9 mouse cellular contexts compared by ENCODE assay signal in genomic region chr12:54697791-54698250, GRCm38 (mm10). TPM values are rescaled to one million over a fixed set of nuclear protein-coding genes. Genes with fewer than 3 reads are reported as not detected.
DNase-seq lines count a peak whose midpoint lies in the region; ATAC-seq and TF ChIP-seq lines count a peak whose summit lies in the region.
"Had no signal": no experiment of that assay in that cellular context is flagged by ENCODE, and none has a peak within 500 bp of the region (broad histone marks: within the 10 kb centered on the region; RNA-seq: fewer than 3 reads in every experiment).

No protein-coding gene starts in this region.

- no peaks in the 10 kb centered on the region for H3K4me1 ChIP-seq in hindbrain, embryonic 11.5 days (replicated peaks; ENCODE audit: control insufficient read depth, insufficient read depth, low read length)
- H3K4me1 ChIP-seq in hindbrain, postnatal 0 days (ENCODE audit: insufficient read depth, low read length) = no peaks in the 10 kb centered on the region; the same call in 1 of the 2 replicates
- peaks cover 18% of the 10 kb centered on the region for H3K4me1 ChIP-seq in hindbrain, embryonic 15.5 days (replicated peaks)

- TF ChIP-seq CTCF in hindbrain, postnatal 0 days (IDR thresholded peaks at IDR 0.05; ENCODE audit: low read depth) = no peak

- H3K9ac ChIP-seq in hindbrain, embryonic 11.5 days (ENCODE audit: low read depth, low read length) = no peak overlapping the region
- H3K9ac ChIP-seq in hindbrain, postnatal 0 days (replicated peaks; ENCODE audit: low read length) = no peak overlapping the region
- no peak overlapping the region for H3K9ac ChIP-seq in hindbrain, embryonic 15.5 days

- H3K9me3 ChIP-seq in hindbrain, embryonic 11.5 days (ENCODE audit: control insufficient read depth, low read length) = no peaks in the 10 kb centered on the region
- no peaks in the 10 kb centered on the region for H3K9me3 ChIP-seq in hindbrain, postnatal 0 days (ENCODE audit: low read length)
- H3K9me3 ChIP-seq in hindbrain, embryonic 15.5 days = no peaks in the 10 kb centered on the region
- H3K9me3 ChIP-seq: megakaryocyte, embryonic 14.5 days had no signal

- no peaks in the 10 kb centered on the region for H3K27me3 ChIP-seq in hindbrain, embryonic 11.5 days (ENCODE audit: control insufficient read depth, insufficient read depth, low read length)
- no peaks in the 10 kb centered on the region for H3K27me3 ChIP-seq in hindbrain, postnatal 0 days (ENCODE audit: insufficient read depth, low read length)
- no peaks in the 10 kb centered on the region for H3K27me3 ChIP-seq in hindbrain, embryonic 15.5 days

- no peak overlapping the region for H3K4me3 ChIP-seq in hindbrain, embryonic 11.5 days (ENCODE audit: low read depth, low read length)
- no peak overlapping the region for H3K4me3 ChIP-seq in hindbrain, postnatal 0 days (ENCODE audit: low read length)
- H3K4me3 ChIP-seq in hindbrain, embryonic 15.5 days = no peak overlapping the region

- DNase-seq in cerebellum, adult 11-12 months = peak; percentile 50
- no peak for DNase-seq in cerebellum, adult 11 months
- DNase-seq in hindbrain, embryonic 11.5 days (ENCODE audit: low spot score) = peak; percentile 6
- no peak for DNase-seq in hindbrain, postnatal 0 days (ENCODE audit: low spot score)
- DNase-seq in 3T3-L1 (ENCODE audit: low read depth, low spot score) = peak; percentile 80
- DNase-seq in lung, postnatal 4 days = no peak

- no peak overlapping the region for H3K27ac ChIP-seq in hindbrain, embryonic 11.5 days (ENCODE audit: low read depth, low read length)
- H3K27ac ChIP-seq in hindbrain, postnatal 0 days = no peak overlapping the region
- peak overlapping the region; percentile 55 for H3K27ac ChIP-seq in hindbrain, embryonic 15.5 days (replicated peaks)

- H3K36me3 ChIP-seq in hindbrain, embryonic 11.5 days (ENCODE audit: control insufficient read depth, insufficient read depth, low read length) = no peaks in the 10 kb centered on the region
- no peaks in the 10 kb centered on the region for H3K36me3 ChIP-seq in hindbrain, postnatal 0 days (ENCODE audit: insufficient read depth, low read length)
- H3K36me3 ChIP-seq in hindbrain, embryonic 15.5 days = no peaks in the 10 kb centered on the region

- no peak for ATAC-seq in hindbrain, embryonic 11.5 days (ENCODE audit: low FRiP score)
- ATAC-seq in hindbrain, postnatal 0 days = no peak
- ATAC-seq in hindbrain, embryonic 15.5 days (ENCODE audit: low FRiP score, low read depth) = no peak
- ATAC-seq in megakaryocyte-erythroid progenitor cell, adult 5-6 weeks (replicated peaks; ENCODE audit: low FRiP score, low TSS enrichment, poor library complexity, severe bottlenecking) = no peak

- WGBS in hindbrain, embryonic 11.5 days = 63% methylated on average over 6 of the region's 6 CpGs
- 54% methylated on average over 6 of the region's 6 CpGs for WGBS in hindbrain, postnatal 0 days
- 54% methylated on average over 6 of the region's 6 CpGs for WGBS in hindbrain, embryonic 15.5 days

- H3K4me2 ChIP-seq in hindbrain, embryonic 11.5 days (replicated peaks; ENCODE audit: low read depth, low read length) = no peak overlapping the region
- no peak overlapping the region for H3K4me2 ChIP-seq in hindbrain, postnatal 0 days (ENCODE audit: low read depth, low read length)
- no peak overlapping the region for H3K4me2 ChIP-seq in hindbrain, embryonic 15.5 days

RNA-seq across cellular contexts. Expression of gene Eapp, which starts 2.1 kb away (rescaled TPM):
- 84.7 and 90.5 TPM in 2 replicates for polyA plus RNA-seq in hindbrain, embryonic 11.5 days (2014; fragmentation: Nextera tagmentation; extraction: Ambion mirVana)
- 18.0 and 19.0 TPM in 2 replicates for total RNA-seq in hindbrain, postnatal 0 days (2014; rRNA removed)
- 95.3 and 96.2 TPM in 2 replicates for polyA plus RNA-seq in hindbrain, postnatal 0 days (2015; fragmentation: Nextera tagmentation; extraction: Ambion mirVana)
- polyA plus RNA-seq in hindbrain, embryonic 15.5 days (2015; fragmentation: Nextera tagmentation; extraction: Ambion mirVana) = 73.0 and 75.9 TPM in 2 replicates
- total RNA-seq in megakaryocyte-erythroid progenitor cell, adult 5-6 weeks (2014; fragmentation: Nextera tagmentation) = 34.3 and 65.4 TPM in 2 replicates
- 71.3 and 79.8 TPM in 2 replicates for total RNA-seq in megakaryocyte-erythroid progenitor cell, adult 5-6 weeks (2017)

RNA-seq across cellular contexts. Expression of gene Sptssa, which starts 41.4 kb away (rescaled TPM):
- polyA plus RNA-seq in hindbrain, embryonic 11.5 days (2014; fragmentation: Nextera tagmentation; extraction: Ambion mirVana) = 206 and 210 TPM in 2 replicates
- 51.9 and 66.0 TPM in 2 replicates for total RNA-seq in hindbrain, postnatal 0 days (2014; rRNA removed)
- polyA plus RNA-seq in hindbrain, postnatal 0 days (2015; fragmentation: Nextera tagmentation; extraction: Ambion mirVana) = 222 and 227 TPM in 2 replicates
- polyA plus RNA-seq in hindbrain, embryonic 15.5 days (2015; fragmentation: Nextera tagmentation; extraction: Ambion mirVana) = 186 and 188 TPM in 2 replicates
- total RNA-seq in megakaryocyte-erythroid progenitor cell, adult 5-6 weeks (2014; fragmentation: Nextera tagmentation) = 99.0 and 120 TPM in 2 replicates
- total RNA-seq in megakaryocyte-erythroid progenitor cell, adult 5-6 weeks (2017) = 133 and 170 TPM in 2 replicates

Comparison
In these comparisons a context has a peak if more than half of its experiments do, and no peak if none do; other contexts are left out.
1. DNase-seq: peak in cerebellum, adult 11-12 months (single experiment), hindbrain, embryonic 11.5 days (single experiment) and 3T3-L1 (single experiment); none in cerebellum, adult 11 months (single experiment), hindbrain, postnatal 0 days (single experiment) and lung, postnatal 4 days (0 of 2).